Mouse (Mus musculus): Measurements from ENCODE around the gene 4931406P16Rik.

GRCm38 (mm10) chr7:34215481-34215880 is 97.9 kb downstream of the 4931406P16Rik start:
- TF ChIP-seq CTCF (IDR thresholded peaks at IDR 0.05; ENCODE audit: low read depth, low read length): no peak
- TF ChIP-seq GATA1 (IDR thresholded peaks at IDR 0.05; ENCODE audit: borderline replicate concordance, low read length): no peak
